Mouse (Mus musculus): ENCODE data around the gene Bcor.

- TF ChIP-seq ZNF384 (IDR thresholded peaks at IDR 0.05; ENCODE audit: low read depth, low read length) (no peak), ZC3H11A (IDR thresholded peaks at IDR 0.05; ENCODE audit: borderline replicate concordance, low read depth, low read length) (no peak), CHD2 (IDR thresholded peaks at IDR 0.05; ENCODE audit: low read depth, low read length) (no peak)
These were observed 152.2 kb downstream of the Bcor start for GRCm38 (mm10) chrX:12007832-12008540.
